ENCODE assay signal across 23 mouse cellular contexts in the genomic region with DNA sequence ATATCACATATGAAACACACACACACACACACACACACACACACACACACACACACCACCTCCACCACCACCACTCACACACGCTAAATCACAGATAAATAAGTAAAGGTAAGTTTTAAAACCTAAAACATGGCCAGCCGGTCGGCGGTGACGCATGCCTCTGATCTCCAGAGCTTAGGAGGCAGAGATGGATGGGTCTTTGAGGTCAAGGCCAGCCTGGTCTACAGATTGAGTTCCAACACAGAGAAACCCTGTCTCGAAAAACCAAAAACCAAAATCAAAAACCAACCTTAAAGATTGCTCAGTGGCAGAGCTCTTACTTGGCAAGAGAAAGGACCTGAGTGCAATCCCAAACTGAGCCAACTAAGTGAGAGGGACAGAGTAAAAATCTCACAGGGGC. TPM values are rescaled to one million over a fixed set of nuclear protein-coding genes. Genes with fewer than 3 reads are reported as not detected.
"Had no signal": no experiment of that assay in that cellular context is flagged by ENCODE, and none has a peak within 500 bp of the region (broad histone marks: within the 10 kb centered on the region; RNA-seq: fewer than 3 reads in every experiment).

No protein-coding gene starts in this region.

- H3K9ac ChIP-seq: liver, embryonic 14.5 days; liver, postnatal 0 days; lung, embryonic 14.5 days; midbrain, embryonic 12.5 days; midbrain, embryonic 15.5 days; neural tube, embryonic 12.5 days; neural tube, embryonic 15.5 days had no signal

- ATAC-seq: liver, postnatal 0 days; lung, postnatal 0 days; midbrain, embryonic 15.5 days had no signal

- DNase-seq: kidney, postnatal 14 days; kidney, postnatal 4 days; liver, postnatal 0 days; lung, embryonic 14.5 days; right cerebral cortex, adult 18-20 months; right cerebral cortex, postnatal 14 days; right cerebral cortex, postnatal 4 days; thymus, adult 18-20 months; thymus, postnatal 36 days had no signal

- H3K4me1 ChIP-seq: midbrain, embryonic 12.5 days; midbrain, embryonic 15.5 days; neural tube, embryonic 12.5 days; neural tube, embryonic 15.5 days had no signal

- H3K4me2 ChIP-seq: liver, embryonic 11.5 days; lung, embryonic 14.5 days; midbrain, embryonic 12.5 days; midbrain, embryonic 15.5 days; neural tube, embryonic 12.5 days; neural tube, embryonic 15.5 days had no signal

- H3K36me3 ChIP-seq: midbrain, embryonic 12.5 days; midbrain, embryonic 15.5 days; neural tube, embryonic 12.5 days; neural tube, embryonic 15.5 days had no signal

- H3K27ac ChIP-seq: liver, embryonic 14.5 days; macrophage; midbrain, embryonic 12.5 days; midbrain, embryonic 15.5 days; neural tube, embryonic 12.5 days; neural tube, embryonic 15.5 days had no signal

- H3K4me3 ChIP-seq: midbrain, embryonic 12.5 days; midbrain, embryonic 15.5 days; neural tube, embryonic 12.5 days; neural tube, embryonic 15.5 days had no signal

- H3K27me3 ChIP-seq: midbrain, embryonic 12.5 days; midbrain, embryonic 15.5 days; neural tube, embryonic 12.5 days; neural tube, embryonic 15.5 days had no signal

- H3K9me3 ChIP-seq: midbrain, embryonic 12.5 days; midbrain, embryonic 15.5 days; neural tube, embryonic 12.5 days; neural tube, embryonic 15.5 days had no signal

RNA-seq across cellular contexts. Expression of a gene that starts 36.0 kb away (rescaled TPM):
- total RNA-seq: layer of hippocampus, adult 18-20 months; layer of hippocampus, postnatal 25 days; left cerebral cortex, adult 18-20 months; left cerebral cortex, postnatal 25 days; megakaryocyte, adult 5-6 weeks had no signal
- polyA plus RNA-seq: kidney, embryonic 16.5 days; macrophage; midbrain, embryonic 15.5 days; neural tube, embryonic 12.5 days had no signal
